Mouse (Mus musculus): Measurements from ENCODE around the gene Rnaset2a.
"Not testable (repeated sequence)": the region's sequence is repeated elsewhere in the genome, so short reads cannot be mapped to it uniquely, and the experiment has no call there.

The Rnaset2a gene

GRCm38 (mm10) chr17:8138116-8138515, 9.8 kb downstream of the Rnaset2a start:
- not testable (repeated sequence) for DNase-seq

GRCm38 (mm10) chr17:8130849-8131248, 17.0 kb downstream of the Rnaset2a start:
- not testable (repeated sequence) for DNase-seq

- not testable (repeated sequence) for DNase-seq
Measured at GRCm38 (mm10) chr17:8129578-8129977, 18.3 kb downstream of the Rnaset2a start.

GRCm38 (mm10) chr17:8128326-8128993, 19.4 kb downstream of the Rnaset2a start:
- not testable (repeated sequence) for DNase-seq

GRCm38 (mm10) chr17:8124586-8124985, 23.3 kb downstream of the Rnaset2a start:
- DNase-seq = not testable (repeated sequence)

- DNase-seq = not testable (repeated sequence)
Measured at GRCm38 (mm10) chr17:8122974-8123373, 24.9 kb downstream of the Rnaset2a start.

GRCm38 (mm10) chr17:8116928-8117327, 31.0 kb downstream of the Rnaset2a start:
- not testable (repeated sequence) for DNase-seq

- DNase-seq = peak; percentile 29 to 62
Measured at GRCm38 (mm10) chr17:8116378-8116777, 31.5 kb downstream of the Rnaset2a start.

GRCm38 (mm10) chr17:8112199-8112598, 35.7 kb downstream of the Rnaset2a start:
- DNase-seq = not testable (repeated sequence)

GRCm38 (mm10) chr17:8101297-8101609, 46.6 kb downstream of the Rnaset2a start:
- not testable (repeated sequence) for DNase-seq

- DNase-seq = peak in 1 of 2 experiments; percentile 6
Measured at GRCm38 (mm10) chr17:8100405-8101296, 47.2 kb downstream of the Rnaset2a start.

GRCm38 (mm10) chr17:8096199-8096598, 51.7 kb downstream of the Rnaset2a start:
- not testable (repeated sequence) for DNase-seq

GRCm38 (mm10) chr17:8095653-8096052, 52.2 kb downstream of the Rnaset2a start:
- peak; percentile 13 to 48 for DNase-seq

GRCm38 (mm10) chr17:8092537-8093526, 55.1 kb downstream of the Rnaset2a start:
- not testable (repeated sequence) for DNase-seq

GRCm38 (mm10) chr17:8091320-8091719, 56.6 kb downstream of the Rnaset2a start:
- DNase-seq = not testable (repeated sequence)

- not testable (repeated sequence) for DNase-seq
Measured at GRCm38 (mm10) chr17:8069847-8070246, 78.0 kb downstream of the Rnaset2a start.

Measured in kidney, postnatal 36 days (tissue).